Mouse (Mus musculus) bone marrow, adult 2 months (tissue): ENCODE results near the gene Gm21454. TPM values are rescaled to one million over a fixed set of nuclear protein-coding genes. Genes with fewer than 3 reads are reported as not detected.
"Not testable (repeated sequence)": the region's sequence is repeated elsewhere in the genome, so short reads cannot be mapped to it uniquely, and the experiment has no call there.

Experiments used
- H3K27ac ChIP-seq: fragments of 200-500 bp; 2 replicates; pipeline ENCODE4 v1.5.1; 2012; ENCODE audit warnings: low read depth, mild to moderate bottlenecking, control low read depth, inconsistent platforms, low read length; ENCODE audit not compliant: control insufficient read depth, poor library complexity, insufficient read depth
- H3K4me1 ChIP-seq: fragments of 200-500 bp; 2 replicates; pipeline ENCODE4 v1.6.1; 2011; ENCODE audit warnings: low read length; ENCODE audit not compliant: control insufficient read depth, insufficient read depth
- H3K4me3 ChIP-seq: fragments of 200-500 bp; replicated peaks from 2 replicates; pipeline ENCODE3; 2011; ENCODE audit warnings: mild to moderate bottlenecking, low read depth, low read length, control low read depth; ENCODE audit not compliant: control insufficient read depth
- WGBS: fragments of 180-500 bp; shearing (Covaris S2); methylation state at CpG from one replicate; pipeline ENCODE4 v1.1.7; 2018; 5-methylcytosine and 5-hydroxymethylcytosine counted together
- polyA plus RNA-seq: library from polyadenylated mRNA; stranded (reverse); fragments of >200 nt; gene quantifications from 2 replicates; pipeline ENCODE4 v1.2.4, GENCODE M21; 2011; ENCODE audit warnings: low replicate concordance; ENCODE audit not compliant: missing spikeins, insufficient read depth, insufficient read length

Gene Gm21454
- not detected in 2 replicates for polyA plus RNA-seq

DNA sequence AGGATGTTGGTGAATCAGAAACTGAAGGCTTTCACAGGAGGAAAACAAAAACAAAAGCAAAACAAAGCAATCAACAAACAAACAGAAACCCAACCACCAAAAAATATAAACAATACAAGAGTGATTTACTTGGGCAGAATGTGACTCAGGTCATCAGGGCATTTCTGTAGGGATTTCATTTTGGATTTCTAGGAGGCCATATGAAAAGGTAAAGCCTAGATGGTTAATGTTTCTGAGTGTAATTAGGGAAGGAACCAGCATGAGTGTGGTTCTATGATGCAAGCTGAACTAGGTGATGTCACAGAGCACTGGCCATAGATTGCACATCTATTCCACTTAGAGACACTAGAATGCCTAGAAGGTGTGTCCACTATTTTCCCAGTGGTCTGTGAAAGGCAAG is at the start of gene Gm21454, which contains the start of gene Gm21440:
TSS of gene Gm21454 (plus strand) at position 352 of the 400 bp plus-strand sequence.
TSS of gene Gm21440 (plus strand) at position 301 of the 400 bp plus-strand sequence.
- H3K27ac ChIP-seq, H3K4me3 ChIP-seq, H3K4me1 ChIP-seq: not testable (repeated sequence)

DNA sequence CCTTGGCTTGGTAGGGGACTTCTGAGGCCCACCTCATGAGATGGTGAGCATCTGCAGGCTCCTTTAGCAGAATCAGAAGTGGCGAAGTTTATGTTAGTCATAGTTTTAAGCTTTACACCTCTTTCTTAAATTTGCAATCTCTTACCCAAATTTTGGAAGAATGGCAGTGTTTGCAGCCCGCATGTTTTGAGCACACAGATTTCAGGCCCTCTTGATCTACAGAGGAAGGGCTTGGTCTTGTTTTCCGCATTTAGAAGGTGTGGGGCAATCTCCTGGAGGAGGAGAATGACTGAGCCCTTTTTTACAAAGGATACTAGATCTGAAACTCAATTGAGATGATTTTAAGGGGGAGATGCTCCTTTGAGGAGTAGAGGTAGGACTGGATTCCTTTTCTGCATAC is 28.4 kb upstream of the Gm21454 start, which contains the start of gene Gm21828:
TSS of gene Gm21828 (minus strand) at position 101 of the 400 bp plus-strand sequence.
- no CpG with 5 or more reads among the region's 3 CpGs for WGBS

DNA sequence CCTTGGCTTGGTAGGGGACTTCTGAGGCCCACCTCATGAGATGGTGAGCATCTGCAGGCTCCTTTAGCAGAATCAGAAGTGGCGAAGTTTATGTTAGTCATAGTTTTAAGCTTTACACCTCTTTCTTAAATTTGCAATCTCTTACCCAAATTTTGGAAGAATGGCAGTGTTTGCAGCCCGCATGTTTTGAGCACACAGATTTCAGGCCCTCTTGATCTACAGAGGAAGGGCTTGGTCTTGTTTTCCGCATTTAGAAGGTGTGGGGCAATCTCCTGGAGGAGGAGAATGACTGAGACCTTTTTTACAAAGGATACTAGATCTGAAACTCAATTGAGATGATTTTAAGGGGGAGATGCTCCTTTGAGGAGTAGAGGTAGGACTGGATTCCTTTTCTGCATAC is 96.7 kb downstream of the Gm21454 start, which contains the start of gene Gm21725:
TSS of gene Gm21725 (minus strand) at position 101 of the 400 bp plus-strand sequence.
- WGBS = no CpG with 5 or more reads among the region's 3 CpGs
- H3K4me1 ChIP-seq, H3K4me3 ChIP-seq, H3K27ac ChIP-seq: not testable (repeated sequence)

More for the DNA sequence above, 28.4 kb upstream of the Gm21454 start, which contains the start of gene Gm21828:
- not testable (repeated sequence) for H3K4me3 ChIP-seq, H3K4me1 ChIP-seq, H3K27ac ChIP-seq

Other genes starting within 250 kb of the Gm21454 start
- gene Gm20807, start 209.6 kb upstream of the Gm21454 start, polyA plus RNA-seq = not detected in 2 replicates
- gene Gm21891, start 119.0 kb upstream of the Gm21454 start, polyA plus RNA-seq = not detected in 2 replicates
- not detected in 2 replicates for gene Gm21425, start 90.5 kb upstream of the Gm21454 start, polyA plus RNA-seq
- gene Gm21828, start 28.5 kb upstream of the Gm21454 start, polyA plus RNA-seq = not detected in 2 replicates
- not detected in 2 replicates for gene Gm21440, start 51 bp upstream of the Gm21454 start, polyA plus RNA-seq
- gene Gm21725, start 96.6 kb downstream of the Gm21454 start, polyA plus RNA-seq = not detected in 2 replicates
- gene Gm21866, start 213.1 kb downstream of the Gm21454 start, polyA plus RNA-seq = not detected in 2 replicates
- not detected in 2 replicates for gene Gm20773, start 241.6 kb downstream of the Gm21454 start, polyA plus RNA-seq